Mouse (Mus musculus) heart, embryonic 16.5 days (tissue): ENCODE results near the gene Larp1. TPM values are rescaled to one million over a fixed set of nuclear protein-coding genes. Genes with fewer than 3 reads are reported as not detected.

ENCODE experiments used
- ATAC-seq: fragments of 200-750 bp; cut with Nextera tagmentation; replicated peaks from 2 replicates; pipeline ENCODE4 v1.8.0; 2017; ENCODE audit warnings: moderate number of reproducible peaks; ENCODE audit not compliant: insufficient read depth, low FRiP score; ENCODE audit errors: extremely low read depth
- H3K27ac ChIP-seq: fragments of 300-500 bp; sonication (generic); 2 replicates; pipeline ENCODE4 v1.5.1; 2014; ENCODE audit warnings: mild to moderate bottlenecking, low read length, control low read depth, moderate library complexity
- H3K27me3 ChIP-seq: fragments of 300-500 bp; sonication (generic); 2 replicates; pipeline ENCODE4 v1.6.1; 2014; ENCODE audit warnings: low read length, mixed read lengths; ENCODE audit not compliant: control insufficient read depth, insufficient read depth
- H3K36me3 ChIP-seq: fragments of 300-500 bp; sonication (generic); 2 replicates; pipeline ENCODE4 v1.6.1; 2014; ENCODE audit not compliant: control insufficient read depth, insufficient read depth
- H3K4me1 ChIP-seq: fragments of 300-500 bp; sonication (generic); 2 replicates; pipeline ENCODE4 v1.6.1; 2014; ENCODE audit warnings: low read length, mixed read lengths; ENCODE audit not compliant: control insufficient read depth, insufficient read depth
- H3K4me2 ChIP-seq: fragments of 300-500 bp; sonication (generic); 2 replicates; pipeline ENCODE4 v1.6.1; 2014; ENCODE audit warnings: low read depth, mild to moderate bottlenecking, control low read depth, low read length
- H3K4me3 ChIP-seq: fragments of 300-500 bp; sonication (generic); 2 replicates; pipeline ENCODE4 v1.5.1; 2014; ENCODE audit warnings: mild to moderate bottlenecking, control low read depth, low read length
- H3K9ac ChIP-seq: fragments of 300-500 bp; sonication (generic); 2 replicates; pipeline ENCODE4 v1.6.1; 2014; ENCODE audit warnings: low read length, control low read depth
- H3K9me3 ChIP-seq: fragments of 300-500 bp; sonication (generic); replicated peaks from 2 replicates; pipeline ENCODE4 v1.6.1; 2016; ENCODE audit warnings: low read length; ENCODE audit not compliant: control insufficient read depth
- WGBS: fragments of 180-500 bp; shearing (Covaris S2); extraction: QIAGEN DNeasy Blood & Tissue Kit; methylation state at CpG from one replicate; pipeline ENCODE4 v1.1.7; 2014; 5-methylcytosine and 5-hydroxymethylcytosine counted together
- polyA plus RNA-seq: library from polyadenylated mRNA; unstranded; fragments of >200 nt; fragmentation: Nextera tagmentation; extraction: Ambion mirVana; gene quantifications from 2 replicates; pipeline ENCODE4 v1.2.1, GENCODE M21; 2015

Gene Larp1
- polyA plus RNA-seq, 1 experiment from 2014 or later = 12.1 TPM

GRCm38 (mm10) chr11:57973913-57974234, 35.0 kb upstream of the Larp1 start:
- no peak overlapping the region for H3K27ac ChIP-seq
- H3K4me1 ChIP-seq = no peaks in the 10 kb centered on the region
- H3K4me2 ChIP-seq = no peak overlapping the region
- no peaks in the 10 kb centered on the region for H3K9me3 ChIP-seq
- H3K4me3 ChIP-seq = no peak overlapping the region
- H3K36me3 ChIP-seq = no peaks in the 10 kb centered on the region
- no peak for ATAC-seq
- H3K9ac ChIP-seq = no peak overlapping the region
- no peaks in the 10 kb centered on the region for H3K27me3 ChIP-seq
- 51% methylated on average over 9 of the region's 9 CpGs for WGBS

DNA sequence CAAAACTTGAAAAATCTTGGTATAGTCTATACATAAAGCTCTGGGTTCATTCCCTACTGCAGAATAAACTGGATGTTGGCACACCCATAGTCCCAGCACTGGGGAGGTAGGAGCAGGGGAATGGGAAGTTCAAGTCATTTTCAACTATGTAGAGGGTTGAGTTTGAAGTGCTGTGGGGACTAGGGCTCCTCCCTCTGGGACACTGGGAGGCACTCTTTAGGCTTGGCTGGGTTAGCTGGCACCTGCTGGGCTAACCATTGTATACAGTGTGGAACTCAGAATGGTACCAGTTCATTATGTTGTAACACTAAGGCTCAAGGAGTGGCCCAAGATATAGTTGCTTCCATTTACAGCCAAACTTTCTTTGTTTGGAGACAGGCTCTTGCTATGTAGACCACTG, 33.0 kb upstream of the Larp1 start:
- no peak overlapping the region for H3K4me2 ChIP-seq
- no peaks in the 10 kb centered on the region for H3K9me3 ChIP-seq
- H3K27ac ChIP-seq = no peak overlapping the region
- no peaks in the 10 kb centered on the region for H3K4me1 ChIP-seq
- ATAC-seq = no peak
- H3K27me3 ChIP-seq = no peaks in the 10 kb centered on the region
- no peaks in the 10 kb centered on the region for H3K36me3 ChIP-seq
- H3K4me3 ChIP-seq = no peak overlapping the region
- H3K9ac ChIP-seq = no peak overlapping the region

DNA sequence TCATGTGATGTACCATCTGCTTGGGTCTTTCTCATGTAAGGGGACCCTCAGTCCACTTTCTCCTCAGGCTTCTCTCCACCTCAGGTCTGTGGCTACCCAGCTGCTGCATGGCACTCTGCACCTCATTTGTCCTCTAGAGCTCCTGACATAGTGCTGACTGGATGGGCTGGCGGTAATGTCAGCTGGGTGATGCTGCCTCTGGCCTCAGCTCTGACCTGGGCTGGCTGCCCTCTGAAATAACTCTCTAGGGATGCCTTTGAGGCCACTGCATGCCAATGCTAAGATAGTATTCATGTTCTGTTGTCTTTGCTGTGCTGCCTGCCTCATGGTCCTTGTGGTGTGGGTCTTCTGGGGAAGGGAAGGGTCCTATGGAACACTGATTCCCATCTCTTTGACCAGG, 31.2 kb upstream of the Larp1 start:
- no peaks in the 10 kb centered on the region for H3K27me3 ChIP-seq
- no peak for ATAC-seq
- no peak overlapping the region for H3K4me2 ChIP-seq
- WGBS = 58% methylated on average over 1 of the region's 1 CpGs
- no peak overlapping the region for H3K27ac ChIP-seq
- H3K9me3 ChIP-seq = no peaks in the 10 kb centered on the region
- H3K4me1 ChIP-seq = no peaks in the 10 kb centered on the region
- no peak overlapping the region for H3K4me3 ChIP-seq
- no peak overlapping the region for H3K9ac ChIP-seq
- no peaks in the 10 kb centered on the region for H3K36me3 ChIP-seq

DNA sequence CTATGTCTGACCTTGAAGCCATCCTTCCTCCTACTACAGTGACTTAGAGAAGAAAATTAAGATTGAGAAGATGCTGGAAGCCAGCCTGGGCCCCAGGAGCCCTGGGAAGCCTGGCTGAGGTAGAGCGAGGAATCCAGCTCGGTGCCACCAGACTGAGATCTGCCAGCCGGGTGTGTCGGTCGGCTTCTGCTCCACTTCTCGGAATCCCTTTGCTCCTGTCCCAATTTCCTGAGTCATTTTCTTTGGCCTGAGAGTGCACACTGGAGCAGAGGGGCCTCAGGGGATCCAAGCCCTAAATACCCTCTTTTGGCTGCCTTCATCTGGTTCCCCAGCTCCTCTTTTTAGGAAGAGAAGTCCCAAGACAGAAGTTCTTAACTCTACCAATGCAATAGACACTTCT, 29.2 kb upstream of the Larp1 start:
- H3K4me3 ChIP-seq = no peak overlapping the region
- H3K36me3 ChIP-seq = no peaks in the 10 kb centered on the region
- no peak overlapping the region for H3K9ac ChIP-seq
- 85% methylated on average over 6 of the region's 6 CpGs for WGBS
- H3K4me2 ChIP-seq = no peak overlapping the region
- H3K27me3 ChIP-seq = no peaks in the 10 kb centered on the region
- peaks cover 13% of the 10 kb centered on the region for H3K4me1 ChIP-seq
- no peaks in the 10 kb centered on the region for H3K9me3 ChIP-seq
- no peak for ATAC-seq
- H3K27ac ChIP-seq = no peak overlapping the region

DNA sequence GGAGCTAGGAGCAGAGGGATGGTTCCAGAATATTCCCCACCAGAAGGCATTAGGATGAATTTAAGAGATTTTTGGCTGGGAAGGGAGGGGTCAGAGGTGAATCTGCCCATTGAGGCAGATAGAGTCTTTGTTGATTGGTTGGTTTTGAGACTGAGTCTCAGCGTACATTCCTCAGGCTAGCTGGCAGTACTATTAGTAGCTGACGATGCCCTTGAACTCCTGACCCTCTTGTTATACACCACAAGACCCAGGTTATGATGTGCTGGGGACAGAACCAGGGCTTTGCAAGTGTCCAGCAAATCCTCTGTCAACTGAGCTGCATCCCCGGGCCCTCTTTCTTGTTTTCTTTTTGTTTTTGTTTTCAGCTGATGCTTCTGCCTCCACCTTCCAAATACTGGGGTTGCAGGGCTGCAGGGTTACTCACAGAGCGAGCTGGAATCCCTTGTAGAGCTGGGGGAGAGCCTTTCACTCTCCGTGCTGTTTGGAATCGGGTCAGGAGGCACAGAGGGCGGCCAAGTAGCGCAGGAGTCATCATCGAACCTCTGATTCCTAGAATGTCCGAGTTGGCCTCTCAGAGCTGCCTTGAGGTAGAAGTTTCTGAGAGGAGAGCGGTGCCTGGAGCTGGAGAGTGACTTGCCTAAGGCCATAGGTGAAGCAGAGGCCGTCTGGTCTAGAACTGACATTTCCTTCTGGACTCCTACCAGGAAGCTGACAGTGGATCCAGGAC, 27.6 kb upstream of the Larp1 start:
- 84% methylated on average over 12 of the region's 12 CpGs for WGBS
- ATAC-seq = no peak

DNA sequence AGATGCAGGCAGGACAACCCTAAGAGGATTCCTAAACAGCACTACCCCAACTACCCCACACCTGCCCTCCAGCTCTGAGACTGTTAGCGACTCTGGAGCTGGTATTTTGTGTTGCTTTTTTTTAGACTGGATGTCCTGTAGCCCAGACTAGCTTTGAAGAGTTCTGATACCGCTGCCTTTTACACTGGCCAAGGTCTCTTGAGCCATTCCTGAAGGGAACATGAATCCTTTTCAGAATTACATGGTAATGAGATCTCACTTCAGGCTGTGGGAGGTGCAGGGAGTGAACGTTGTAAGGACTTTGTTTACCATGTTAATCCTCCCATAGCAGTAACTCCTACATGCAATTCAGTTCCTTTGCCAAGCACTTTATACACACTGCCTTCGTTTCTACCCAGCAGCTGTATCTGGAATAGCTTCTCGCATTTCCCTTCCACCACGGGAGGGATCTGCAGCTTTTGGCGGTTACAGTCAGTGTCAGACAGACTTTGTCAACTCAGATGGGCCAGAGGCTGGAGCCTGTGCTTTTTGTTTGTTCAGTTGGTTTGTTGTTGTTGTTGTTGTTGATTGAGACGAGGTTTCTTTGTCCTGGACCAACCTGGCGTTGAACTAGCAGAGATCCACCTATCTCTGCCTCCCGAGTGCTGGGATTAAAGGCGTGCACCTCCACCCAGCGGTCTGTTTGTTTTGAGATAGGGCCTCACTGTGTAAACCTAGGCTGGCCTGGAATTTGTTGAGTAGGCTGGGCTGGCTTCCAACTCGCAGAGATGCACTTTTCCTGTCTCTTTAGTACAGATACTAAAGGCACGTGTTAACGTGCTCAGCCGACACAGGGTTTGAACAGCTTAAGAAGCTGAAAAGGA, 25.2 kb upstream of the Larp1 start:
- H3K27ac ChIP-seq = peak overlapping the region; percentile 82
- no peaks in the 10 kb centered on the region for H3K36me3 ChIP-seq
- ATAC-seq = peak; percentile 79
- WGBS = 25% methylated on average over 16 of the region's 16 CpGs
- no peak overlapping the region for H3K4me3 ChIP-seq
- H3K27me3 ChIP-seq = no peaks in the 10 kb centered on the region
- H3K9me3 ChIP-seq = no peaks in the 10 kb centered on the region
- H3K4me2 ChIP-seq = no peak overlapping the region; the same call in 1 of the 2 replicates
- H3K4me1 ChIP-seq = peaks cover 20% of the 10 kb centered on the region
- H3K9ac ChIP-seq = no peak overlapping the region

More for the DNA sequence above, 27.6 kb upstream of the Larp1 start:
- Histone ChIP-seq H3K4me2 (no peak overlapping the region), H3K27ac (no peak overlapping the region), H3K9ac (no peak overlapping the region), H3K9me3 (no peaks in the 10 kb centered on the region), H3K27me3 (no peaks in the 10 kb centered on the region), H3K36me3 (no peaks in the 10 kb centered on the region), H3K4me3 (no peak overlapping the region), H3K4me1 (peaks cover 20% of the 10 kb centered on the region)

- no peaks in the 10 kb centered on the region for H3K36me3 ChIP-seq
- H3K9ac ChIP-seq = no peak overlapping the region
- H3K4me2 ChIP-seq = no peak overlapping the region
- H3K27ac ChIP-seq = peak overlapping the region; percentile 82
- WGBS = 22% methylated on average over 3 of the region's 3 CpGs
- no peaks in the 10 kb centered on the region for H3K9me3 ChIP-seq
- peak; percentile 38; the same call in 1 of the 2 replicates for ATAC-seq
- peaks cover 20% of the 10 kb centered on the region for H3K4me1 ChIP-seq
- H3K4me3 ChIP-seq = no peak overlapping the region
- H3K27me3 ChIP-seq = no peaks in the 10 kb centered on the region
These were observed 24.6 kb upstream of the Larp1 start for GRCm38 (mm10) chr11:57984343-57984666.

DNA sequence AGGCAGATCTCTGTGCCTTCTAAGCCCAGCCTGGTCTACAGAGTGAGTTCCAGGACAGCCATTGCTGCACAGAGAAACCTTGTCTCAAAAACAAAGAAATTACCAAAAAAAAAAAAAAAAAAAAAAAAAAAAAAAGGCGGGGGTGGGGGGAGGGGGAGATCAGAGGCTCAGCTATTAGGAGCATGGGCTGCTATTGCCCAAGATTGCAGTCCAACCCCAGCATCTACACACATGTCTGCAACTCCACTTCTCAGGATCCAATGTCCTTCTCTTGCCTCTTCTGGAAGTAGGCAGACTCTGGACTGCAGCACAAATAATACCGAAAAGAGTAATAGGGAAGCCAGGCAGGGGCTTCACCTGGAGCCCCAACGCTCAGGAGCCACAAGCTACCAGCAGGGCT, 23.4 kb upstream of the Larp1 start:
- H3K4me1 ChIP-seq = peaks cover 20% of the 10 kb centered on the region
- H3K9ac ChIP-seq = no peak overlapping the region
- H3K27ac ChIP-seq = no peak overlapping the region
- H3K4me2 ChIP-seq = no peak overlapping the region
- no peaks in the 10 kb centered on the region for H3K9me3 ChIP-seq
- H3K36me3 ChIP-seq = no peaks in the 10 kb centered on the region
- no peak for ATAC-seq
- no peak overlapping the region for H3K4me3 ChIP-seq
- H3K27me3 ChIP-seq = no peaks in the 10 kb centered on the region
- 95% methylated on average over 2 of the region's 3 CpGs for WGBS

DNA sequence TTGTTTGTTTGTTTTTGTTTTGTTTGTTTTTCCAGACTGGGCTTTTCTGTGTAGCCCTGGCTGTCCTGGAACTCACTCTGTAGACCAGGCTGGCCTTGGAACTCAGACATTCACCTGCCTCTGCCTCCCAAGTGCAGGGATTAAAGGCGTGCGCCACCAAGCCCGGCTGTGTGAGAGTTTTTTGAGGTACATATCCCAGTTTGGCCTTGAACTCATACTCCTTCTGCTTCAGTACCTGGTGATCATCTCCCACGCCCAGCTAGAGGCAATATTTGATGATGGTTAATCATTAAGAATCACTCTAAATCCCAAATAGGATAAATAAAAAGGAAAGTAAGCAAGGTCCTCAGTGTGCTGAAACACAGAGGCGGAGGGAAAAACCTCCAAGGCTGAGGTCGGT, 22.8 kb upstream of the Larp1 start:
- WGBS = 85% methylated on average over 6 of the region's 6 CpGs
- ATAC-seq = no peak
- Histone ChIP-seq H3K4me2 (no peak overlapping the region), H3K27me3 (no peaks in the 10 kb centered on the region), H3K4me1 (peaks cover 20% of the 10 kb centered on the region), H3K27ac (no peak overlapping the region), H3K9me3 (no peaks in the 10 kb centered on the region), H3K4me3 (no peak overlapping the region), H3K36me3 (no peaks in the 10 kb centered on the region), H3K9ac (no peak overlapping the region)
